Mouse (Mus musculus): ENCODE results near the gene Pth2. TPM values are rescaled to one million over a fixed set of nuclear protein-coding genes. Genes with fewer than 3 reads are reported as not detected.

Pth2 gene
- polyA plus RNA-seq, 2 experiments = not detected

GRCm38 (mm10) chr7:45166950-45167401 is 13.8 kb upstream of the Pth2 start:
- Histone ChIP-seq H3K4me3 (ENCODE audit: insufficient read depth in 1 of 2, low read depth in 2 of 2, low read length in 2 of 2) (no peak overlapping the region), H3K27ac (no peak overlapping the region), H3K36me3 (replicated peaks; ENCODE audit: control insufficient read depth, insufficient read depth, low read depth) (no peaks in the 10 kb centered on the region), H3K4me1 (replicated peaks; ENCODE audit: control insufficient read depth in 2 of 2, insufficient read depth in 2 of 2, low read length in 1 of 2) (no peaks in the 10 kb centered on the region; a peak in 1 of 4 replicates), H3K9me3 (ENCODE audit: control insufficient read depth, low read length) (peaks cover 4% of the 10 kb centered on the region; the same call in 1 of the 2 replicates), H3K27me3 (ENCODE audit: control insufficient read depth, insufficient read depth, low read length) (peaks cover 75% of the 10 kb centered on the region), H3K9ac (replicated peaks) (no peak overlapping the region), H3K4me2 (ENCODE audit: low read depth) (no peak overlapping the region)
- 17% methylated on average over 10 of the region's 10 CpGs for WGBS (ENCODE audit: insufficient replicate concordance)
- DNase-seq (ENCODE audit: low read depth in 3 of 3, low spot score in 3 of 3) (no peak), ATAC-seq (ENCODE audit: insufficient read depth) (no peak)
- TF ChIP-seq CTCF (IDR thresholded peaks at IDR 0.05; ENCODE audit: low read depth) (no peak), EP300 (IDR thresholded peaks at IDR 0.05; ENCODE audit: low read depth) (no peak)

GRCm38 (mm10) chr7:45167761-45168445 is 12.9 kb upstream of the Pth2 start:
- Histone ChIP-seq H3K27me3 (ENCODE audit: control insufficient read depth, insufficient read depth, low read length) (peaks cover 68% of the 10 kb centered on the region), H3K9ac (replicated peaks) (no peak overlapping the region), H3K4me2 (ENCODE audit: low read depth) (no peak overlapping the region), H3K36me3 (replicated peaks; ENCODE audit: control insufficient read depth, insufficient read depth, low read depth) (no peaks in the 10 kb centered on the region), H3K27ac (no peak overlapping the region), H3K4me3 (ENCODE audit: insufficient read depth in 1 of 2, low read depth in 2 of 2, low read length in 2 of 2) (no peak overlapping the region), H3K4me1 (replicated peaks; ENCODE audit: control insufficient read depth in 2 of 2, insufficient read depth in 2 of 2, low read length in 1 of 2) (no peaks in the 10 kb centered on the region), H3K9me3 (ENCODE audit: control insufficient read depth, low read length) (peaks cover 4% of the 10 kb centered on the region; the same call in 1 of the 2 replicates)
- ATAC-seq (ENCODE audit: insufficient read depth) (no peak), DNase-seq (ENCODE audit: low read depth in 3 of 3, low spot score in 3 of 3) (no peak)
- 5% methylated on average over 19 of the region's 19 CpGs for WGBS (ENCODE audit: insufficient replicate concordance)
- TF ChIP-seq CTCF (IDR thresholded peaks at IDR 0.05; ENCODE audit: low read depth) (no peak), EP300 (IDR thresholded peaks at IDR 0.05; ENCODE audit: low read depth) (no peak)

GRCm38 (mm10) chr7:45168656-45169055 is 12.1 kb upstream of the Pth2 start:
- Histone ChIP-seq H3K9ac (replicated peaks) (no peak overlapping the region), H3K4me1 (replicated peaks; ENCODE audit: control insufficient read depth in 2 of 2, insufficient read depth in 2 of 2, low read length in 1 of 2) (no peaks in the 10 kb centered on the region), H3K27me3 (ENCODE audit: control insufficient read depth, insufficient read depth, low read length) (peaks cover 61% of the 10 kb centered on the region), H3K27ac (no peak overlapping the region), H3K36me3 (replicated peaks; ENCODE audit: control insufficient read depth, insufficient read depth, low read depth) (no peaks in the 10 kb centered on the region), H3K9me3 (ENCODE audit: control insufficient read depth, low read length) (peaks cover 4% of the 10 kb centered on the region; the same call in 1 of the 2 replicates), H3K4me3 (ENCODE audit: insufficient read depth in 1 of 2, low read depth in 2 of 2, low read length in 2 of 2) (no peak overlapping the region), H3K4me2 (ENCODE audit: low read depth) (no peak overlapping the region)
- TF ChIP-seq EP300 (IDR thresholded peaks at IDR 0.05; ENCODE audit: low read depth) = no peak
- TF ChIP-seq CTCF (IDR thresholded peaks at IDR 0.05; ENCODE audit: low read depth) = no peak
- DNase-seq (ENCODE audit: low read depth in 3 of 3, low spot score in 3 of 3) (no peak), ATAC-seq (ENCODE audit: insufficient read depth) (no peak)
- WGBS (ENCODE audit: insufficient replicate concordance) = 5% methylated on average over 23 of the region's 24 CpGs

- no peaks in the 10 kb centered on the region for H3K4me1 ChIP-seq (replicated peaks; ENCODE audit: control insufficient read depth in 2 of 2, insufficient read depth in 2 of 2, low read length in 1 of 2)
- TF ChIP-seq CTCF (IDR thresholded peaks at IDR 0.05; ENCODE audit: low read depth) (no peak), EP300 (IDR thresholded peaks at IDR 0.05; ENCODE audit: low read depth) (no peak)
- DNase-seq (ENCODE audit: low read depth in 3 of 3, low spot score in 3 of 3) (no peak), ATAC-seq (ENCODE audit: insufficient read depth) (no peak)
- H3K27ac ChIP-seq = no peak overlapping the region
- H3K36me3 ChIP-seq (replicated peaks; ENCODE audit: control insufficient read depth, insufficient read depth, low read depth) = no peaks in the 10 kb centered on the region
- no peak overlapping the region for H3K9ac ChIP-seq (replicated peaks)
- H3K4me3 ChIP-seq (ENCODE audit: insufficient read depth in 1 of 2, low read depth in 2 of 2, low read length in 2 of 2) = no peak overlapping the region
- WGBS (ENCODE audit: insufficient replicate concordance) = 72% methylated on average over 3 of the region's 3 CpGs
- peaks cover 4% of the 10 kb centered on the region; the same call in 1 of the 2 replicates for H3K9me3 ChIP-seq (ENCODE audit: control insufficient read depth, low read length)
- no peak overlapping the region for H3K4me2 ChIP-seq (ENCODE audit: low read depth)
- H3K27me3 ChIP-seq (ENCODE audit: control insufficient read depth, insufficient read depth, low read length) = peaks cover 59% of the 10 kb centered on the region
Measured at GRCm38 (mm10) chr7:45169495-45169894, 11.3 kb upstream of the Pth2 start.

DNA sequence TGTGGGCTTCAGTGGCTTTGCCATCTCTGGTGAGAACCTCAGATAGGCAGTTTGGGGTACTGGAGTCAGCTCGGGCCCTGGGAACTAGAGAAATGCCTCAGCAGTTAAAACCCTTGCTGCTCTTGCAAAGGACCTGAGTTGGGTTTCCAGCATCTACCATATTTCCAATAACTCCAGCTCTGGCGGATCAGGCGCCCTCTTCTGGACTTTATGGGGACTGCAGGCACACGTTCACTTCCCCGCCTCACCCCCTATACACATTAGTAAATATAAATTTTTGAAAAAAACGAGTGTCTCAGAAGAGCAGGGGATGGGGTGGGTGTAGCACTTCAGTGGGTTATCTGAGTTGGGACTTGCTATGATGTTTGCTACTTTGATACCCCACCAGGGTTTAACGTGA is 7.8 kb upstream of the Pth2 start:
- DNase-seq (ENCODE audit: low read depth in 3 of 3, low spot score in 3 of 3) = no peak
- H3K4me1 ChIP-seq (replicated peaks; ENCODE audit: control insufficient read depth in 2 of 2, insufficient read depth in 2 of 2, low read length in 1 of 2) = no peaks in the 10 kb centered on the region

More for the DNA sequence above, 7.8 kb upstream of the Pth2 start:
- 38% methylated on average over 7 of the region's 7 CpGs for WGBS (ENCODE audit: insufficient replicate concordance)
- Histone ChIP-seq H3K9ac (replicated peaks) (no peak overlapping the region), H3K9me3 (ENCODE audit: control insufficient read depth, low read length) (peaks cover 4% of the 10 kb centered on the region; the same call in 1 of the 2 replicates), H3K27me3 (ENCODE audit: control insufficient read depth, insufficient read depth, low read length) (peaks cover 59% of the 10 kb centered on the region), H3K4me2 (ENCODE audit: low read depth) (no peak overlapping the region), H3K36me3 (replicated peaks; ENCODE audit: control insufficient read depth, insufficient read depth, low read depth) (no peaks in the 10 kb centered on the region), H3K4me3 (ENCODE audit: insufficient read depth in 1 of 2, low read depth in 2 of 2, low read length in 2 of 2) (no peak overlapping the region), H3K27ac (no peak overlapping the region)
- TF ChIP-seq EP300 (IDR thresholded peaks at IDR 0.05; ENCODE audit: low read depth) (no peak), CTCF (IDR thresholded peaks at IDR 0.05; ENCODE audit: low read depth) (peak; percentile 79)
- ATAC-seq (ENCODE audit: insufficient read depth) = no peak
